Mouse (Mus musculus) cerebral cortex, adult 2 months (tissue): ENCODE measurements around the gene Ccdc181.

ENCODE experiments used
- WGBS: fragments of 180-500 bp; shearing (Covaris S2); methylation state at CpG from one replicate; pipeline ENCODE4 v1.1.7; 2018; 5-methylcytosine and 5-hydroxymethylcytosine counted together

The Ccdc181 gene

GRCm38 (mm10) chr1:164275455-164275954 is at the start of gene Ccdc181:
Ccdc181 (plus strand) TSS chr1:164275585.
- under 1% methylated on average over 31 of the region's 31 CpGs for WGBS

- 45% methylated on average over 2 of the region's 4 CpGs for WGBS
Observed at GRCm38 (mm10) chr1:164231937-164232570, 43.3 kb upstream of the Ccdc181 start.

- WGBS = 80% methylated on average over 1 of the region's 1 CpGs
Observed at GRCm38 (mm10) chr1:164233447-164233846, 41.9 kb upstream of the Ccdc181 start.

- WGBS = 80% methylated on average over 7 of the region's 7 CpGs
Observed at GRCm38 (mm10) chr1:164235078-164235477, 40.3 kb upstream of the Ccdc181 start.

GRCm38 (mm10) chr1:164236078-164236477 is 39.3 kb upstream of the Ccdc181 start:
- WGBS = 55% methylated on average over 7 of the region's 7 CpGs

GRCm38 (mm10) chr1:164241494-164241893 is 33.9 kb upstream of the Ccdc181 start:
- 82% methylated on average over 2 of the region's 2 CpGs for WGBS

GRCm38 (mm10) chr1:164242809-164243208 is 32.6 kb upstream of the Ccdc181 start:
- 83% methylated on average over 8 of the region's 8 CpGs for WGBS

GRCm38 (mm10) chr1:164247442-164247841 is 27.9 kb upstream of the Ccdc181 start:
- WGBS = 61% methylated on average over 8 of the region's 8 CpGs

GRCm38 (mm10) chr1:164247971-164248370 is 27.4 kb upstream of the Ccdc181 start:
- 24% methylated on average over 10 of the region's 10 CpGs for WGBS

GRCm38 (mm10) chr1:164248465-164249331 is 26.7 kb upstream of the Ccdc181 start, which contains the start of gene Slc19a2:
Slc19a2 (plus strand) TSS chr1:164249046.
- under 1% methylated on average over 78 of the region's 79 CpGs for WGBS

GRCm38 (mm10) chr1:164249332-164249711 is 26.1 kb upstream of the Ccdc181 start:
- under 1% methylated on average over 33 of the region's 33 CpGs for WGBS

GRCm38 (mm10) chr1:164250391-164251150 is 24.8 kb upstream of the Ccdc181 start:
- 40% methylated on average over 8 of the region's 8 CpGs for WGBS

- 87% methylated on average over 1 of the region's 1 CpGs for WGBS
Observed at GRCm38 (mm10) chr1:164251438-164251837, 23.9 kb upstream of the Ccdc181 start.

- 82% methylated on average over 5 of the region's 5 CpGs for WGBS
Observed at GRCm38 (mm10) chr1:164252551-164252950, 22.8 kb upstream of the Ccdc181 start.

GRCm38 (mm10) chr1:164254836-164255235 is 20.5 kb upstream of the Ccdc181 start:
- 86% methylated on average over 3 of the region's 3 CpGs for WGBS

- WGBS = 82% methylated on average over 16 of the region's 16 CpGs
Observed at GRCm38 (mm10) chr1:164260171-164261028, 15.0 kb upstream of the Ccdc181 start.

- WGBS = 36% methylated on average over 7 of the region's 7 CpGs
Observed at GRCm38 (mm10) chr1:164261553-164261952, 13.8 kb upstream of the Ccdc181 start.

GRCm38 (mm10) chr1:164270941-164271340 is 4.4 kb upstream of the Ccdc181 start:
- 92% methylated on average over 7 of the region's 7 CpGs for WGBS

GRCm38 (mm10) chr1:164273659-164274058 is 1.7 kb upstream of the Ccdc181 start:
- WGBS = 75% methylated on average over 6 of the region's 6 CpGs

- WGBS = 81% methylated on average over 3 of the region's 3 CpGs
Observed at GRCm38 (mm10) chr1:164276552-164276951, 1.2 kb downstream of the Ccdc181 start.

- 64% methylated on average over 4 of the region's 4 CpGs for WGBS
Observed at GRCm38 (mm10) chr1:164279332-164279731, 3.9 kb downstream of the Ccdc181 start.
